ENCODE assay signal across 27 mouse cellular contexts in the genomic region with DNA sequence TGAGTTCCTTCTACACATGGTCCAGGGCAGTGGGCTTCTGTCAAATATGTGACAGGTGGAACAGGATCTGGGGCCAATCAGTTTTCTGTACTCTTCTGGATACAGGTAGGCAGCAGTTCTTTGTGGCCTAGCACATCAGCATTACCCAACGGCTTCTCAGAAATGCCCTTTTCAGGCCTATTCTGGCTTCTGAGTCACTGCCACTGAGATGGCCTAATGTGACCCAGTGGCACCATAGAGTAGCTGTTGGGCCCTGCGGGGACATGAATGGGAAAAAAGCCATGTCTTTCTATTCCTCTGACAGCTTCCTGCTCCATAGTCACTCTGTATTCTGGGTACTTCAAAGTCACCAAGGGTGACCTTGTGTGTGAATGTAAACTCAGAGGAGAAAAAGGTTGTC. TPM values are rescaled to one million over a fixed set of nuclear protein-coding genes. Genes with fewer than 3 reads are reported as not detected.
A peak's percentile ranks its signal among the peaks of the same experiment; 100 is the strongest.
DNase-seq lines count a peak whose midpoint lies in the region; ATAC-seq and TF ChIP-seq lines count a peak whose summit lies in the region.
"Had no signal": no experiment of that assay in that cellular context is flagged by ENCODE, and none has a peak within 500 bp of the region (broad histone marks: within the 10 kb centered on the region; RNA-seq: fewer than 3 reads in every experiment).

No protein-coding gene starts in this region.

- DNase-seq in adrenal gland, adult 2 months, result peak; percentile 76
- DNase-seq in adrenal gland, postnatal 4 days (ENCODE audit: low spot score in 2 of 2), result no peak
- peak; percentile 45 for DNase-seq in kidney, adult 2 months
- peak; percentile 59 for DNase-seq in adrenal gland, postnatal 14 days
- no peak for DNase-seq in spleen, postnatal 10 days (ENCODE audit: low spot score in 2 of 2)
- DNase-seq: cerebellum, adult 11-12 months; cerebellum, adult 8-10 months; cerebellum, postnatal 10 days; cerebellum, postnatal 36 days; embryo, embryonic 11 days; gastrocnemius, postnatal 25 days; heart, adult 18-20 months; heart, postnatal 10 days; heart, postnatal 36 days had no signal

- H3K9ac ChIP-seq in kidney, embryonic 15.5 days, result no peak overlapping the region
- H3K9ac ChIP-seq: embryonic facial prominence, embryonic 13.5 days; forebrain, embryonic 12.5 days; forebrain, embryonic 15.5 days; heart, embryonic 12.5 days; heart, embryonic 15.5 days; hindbrain, embryonic 13.5 days; intestine, embryonic 15.5 days had no signal

- TF ChIP-seq POLR2A in kidney, adult 2 months (IDR thresholded peaks at IDR 0.05; ENCODE audit: low read depth, low read length), result no peak

- H3K27me3 ChIP-seq in kidney, adult 2 months (replicated peaks; ENCODE audit: control insufficient read depth, insufficient read depth, low read length), result no peaks in the 10 kb centered on the region
- no peaks in the 10 kb centered on the region for H3K27me3 ChIP-seq in kidney, embryonic 15.5 days
- H3K27me3 ChIP-seq: embryonic facial prominence, embryonic 13.5 days; forebrain, embryonic 15.5 days; heart, embryonic 12.5 days; heart, embryonic 15.5 days; hindbrain, embryonic 13.5 days; intestine, embryonic 15.5 days had no signal

- TF ChIP-seq CTCF in kidney, adult 2 months (conservative IDR thresholded peaks at IDR 0.05; ENCODE audit: insufficient read depth, insufficient read length, low read depth, low read length), result no peak

- WGBS in kidney, adult 2 months, result 87% methylated on average over 2 of the region's 2 CpGs
- 94% methylated on average over 2 of the region's 2 CpGs for WGBS in kidney, embryonic 15.5 days

- no peaks in the 10 kb centered on the region for H3K36me3 ChIP-seq in kidney, adult 2 months (ENCODE audit: control insufficient read depth, insufficient read depth, low read length)
- H3K36me3 ChIP-seq in kidney, embryonic 15.5 days, result no peaks in the 10 kb centered on the region
- H3K36me3 ChIP-seq: embryonic facial prominence, embryonic 10.5 days; embryonic facial prominence, embryonic 13.5 days; forebrain, embryonic 12.5 days; forebrain, embryonic 15.5 days; heart, embryonic 12.5 days; heart, embryonic 15.5 days; hindbrain, embryonic 10.5 days; hindbrain, embryonic 13.5 days; intestine, embryonic 15.5 days had no signal

- H3K4me2 ChIP-seq in kidney, embryonic 15.5 days, result no peak overlapping the region
- H3K4me2 ChIP-seq: embryonic facial prominence, embryonic 13.5 days; forebrain, embryonic 12.5 days; forebrain, embryonic 15.5 days; heart, embryonic 12.5 days; heart, embryonic 15.5 days; hindbrain, embryonic 13.5 days; intestine, embryonic 15.5 days had no signal

- H3K4me1 ChIP-seq in kidney, adult 2 months (ENCODE audit: control insufficient read depth, insufficient read depth, low read length), result peaks cover 19% of the 10 kb centered on the region
- H3K4me1 ChIP-seq in kidney, embryonic 15.5 days, result no peaks in the 10 kb centered on the region
- H3K4me1 ChIP-seq: embryonic facial prominence, embryonic 13.5 days; forebrain, embryonic 12.5 days; forebrain, embryonic 15.5 days; hindbrain, embryonic 10.5 days; hindbrain, embryonic 13.5 days had no signal

- H3K27ac ChIP-seq in kidney, adult 2 months (ENCODE audit: insufficient read depth, low read depth, low read length), result no peak overlapping the region
- no peak overlapping the region for H3K27ac ChIP-seq in kidney, embryonic 15.5 days
- H3K27ac ChIP-seq: embryonic facial prominence, embryonic 10.5 days; embryonic facial prominence, embryonic 13.5 days; forebrain, embryonic 12.5 days; forebrain, embryonic 15.5 days; heart, embryonic 15.5 days; hindbrain, embryonic 10.5 days; hindbrain, embryonic 13.5 days; intestine, embryonic 15.5 days had no signal

- H3K4me3 ChIP-seq in kidney, adult 2 months (ENCODE audit: insufficient read depth, low read depth, low read length), result no peak overlapping the region
- H3K4me3 ChIP-seq in kidney, embryonic 15.5 days (replicated peaks), result no peak overlapping the region
- H3K4me3 ChIP-seq: embryonic facial prominence, embryonic 10.5 days; embryonic facial prominence, embryonic 13.5 days; erythroblast, embryonic 14.5 days; forebrain, embryonic 12.5 days; forebrain, embryonic 15.5 days; heart, embryonic 12.5 days; heart, embryonic 15.5 days; hindbrain, embryonic 10.5 days; hindbrain, embryonic 13.5 days; intestine, embryonic 15.5 days had no signal

- H3K9me3 ChIP-seq in kidney, embryonic 15.5 days (replicated peaks), result no peaks in the 10 kb centered on the region
- H3K9me3 ChIP-seq: embryonic facial prominence, embryonic 13.5 days; forebrain, embryonic 12.5 days; forebrain, embryonic 15.5 days; heart, embryonic 15.5 days; hindbrain, embryonic 13.5 days; intestine, embryonic 15.5 days had no signal

- no peak for ATAC-seq in kidney, embryonic 15.5 days (replicated peaks; ENCODE audit: low FRiP score)
- ATAC-seq: activated CD4-positive, CD25-positive, alpha-beta regulatory T cell, adult 4 months; forebrain, embryonic 15.5 days; hindbrain, embryonic 16.5 days; intestine, embryonic 15.5 days had no signal

RNA-seq across cellular contexts. Expression of a gene that starts 15.9 kb away (rescaled TPM):
- total RNA-seq in adrenal gland, adult 2 months (2021), result 100 to 1,000 TPM; 314 to 605 TPM
- 408 and 447 TPM in 2 replicates for polyA plus RNA-seq in adrenal gland, adult 2 months (2012; rRNA removed)
- total RNA-seq in adrenal gland, postnatal 4 days (2021), result 100 to 1,000 TPM; 463 to 511 TPM
- 476 and 599 TPM in 2 replicates for polyA plus RNA-seq in kidney, adult 2 months (2012; rRNA removed)
- polyA plus RNA-seq in kidney, embryonic 15.5 days (2015; fragmentation: Nextera tagmentation; extraction: Ambion mirVana), result 518 and 543 TPM in 2 replicates
- 359 and 395 TPM in 2 replicates for total RNA-seq in adrenal gland, postnatal 14 days (2021)
- polyA plus RNA-seq: erythroblast, embryonic 14.5 days had no signal

Comparison
In these comparisons a context has a peak if more than half of its experiments do, and no peak if none do; other contexts are left out.
1. DNase-seq: peak in adrenal gland, adult 2 months (single experiment), kidney, adult 2 months (single experiment) and adrenal gland, postnatal 14 days (single experiment); none in adrenal gland, postnatal 4 days (0 of 2) and spleen, postnatal 10 days (0 of 2).